Mouse (Mus musculus) ovary, adult 18-20 months (tissue): ENCODE results near the gene Gm15155.
"Not testable (repeated sequence)": the region's sequence is repeated elsewhere in the genome, so short reads cannot be mapped to it uniquely, and the experiment has no call there.

ENCODE experiments used
- DNase-seq: peaks from one replicate; pipeline ENCODE4 v3.0.0; 2022; ENCODE audit warnings: low spot score, mixed read lengths

Gm15155 gene

GRCm38 (mm10) chrX:155624341-155624841 lies at the start of gene Gm15155:
Gm15155 (plus strand) TSS chrX:155624741.
- DNase-seq: no peak

DNA sequence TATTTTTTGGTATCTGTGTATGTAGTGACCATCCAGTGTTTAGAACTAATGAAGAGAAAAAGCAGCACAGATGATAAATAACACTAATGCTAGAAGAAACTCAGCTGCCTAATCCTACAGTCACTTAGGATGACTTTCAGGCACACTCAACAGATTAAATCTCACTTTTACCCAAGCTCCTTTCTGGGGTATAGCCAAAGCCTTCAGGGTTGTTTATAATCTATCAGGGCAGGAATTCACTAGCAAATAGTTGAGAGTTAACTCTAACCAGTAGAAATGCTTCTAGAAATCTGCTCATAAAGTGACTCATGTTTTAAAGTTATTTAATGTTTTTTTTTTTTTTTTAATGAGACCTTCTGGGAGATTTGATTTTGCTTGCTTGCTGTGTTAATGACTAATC lies 44.8 kb upstream of the Gm15155 start:
- DNase-seq: no peak

DNA sequence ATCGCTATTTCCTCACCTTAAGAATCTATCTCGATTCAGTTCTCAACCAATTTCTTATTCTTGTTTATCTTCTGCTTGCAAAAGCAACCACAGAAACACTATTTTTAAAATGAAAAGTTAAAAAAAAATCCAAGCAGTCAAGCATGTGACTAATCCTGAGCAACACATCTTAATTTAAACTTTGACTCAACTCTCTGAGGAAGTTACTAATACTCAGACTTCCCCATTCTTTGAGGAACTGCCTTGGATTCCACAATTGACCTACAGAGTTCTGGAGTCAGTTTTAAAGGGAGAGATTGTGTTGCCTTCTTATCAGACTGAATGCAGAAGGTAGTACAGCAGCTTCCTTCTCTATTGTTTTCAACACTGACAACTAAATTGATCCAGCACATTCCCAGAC lies 40.0 kb upstream of the Gm15155 start:
- no peak for DNase-seq

DNA sequence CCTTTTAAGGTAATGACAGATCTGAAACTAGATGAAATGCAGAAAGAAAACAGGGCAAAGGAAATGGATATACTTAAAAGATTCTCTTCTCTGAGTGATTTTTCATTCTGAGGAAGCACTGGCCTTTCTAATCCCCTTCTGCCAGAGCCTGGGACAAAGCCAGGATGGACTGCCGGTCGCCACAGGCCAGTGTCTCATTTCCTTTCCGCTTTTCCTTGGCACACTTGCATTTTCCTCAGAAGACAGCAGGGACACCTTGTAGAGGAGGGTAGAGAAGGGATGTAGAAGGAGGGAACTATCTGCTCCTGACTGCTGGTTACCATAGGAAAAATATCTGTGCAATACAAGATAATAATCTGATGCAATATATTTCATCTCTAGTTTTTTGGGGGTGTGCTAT lies 33.1 kb upstream of the Gm15155 start:
- no peak for DNase-seq

- no peak for DNase-seq
These were observed 32.1 kb upstream of the Gm15155 start for GRCm38 (mm10) chrX:155592467-155592866.

GRCm38 (mm10) chrX:155594685-155595084 lies 29.9 kb upstream of the Gm15155 start:
- no peak for DNase-seq

GRCm38 (mm10) chrX:155596390-155596789 lies 28.2 kb upstream of the Gm15155 start:
- DNase-seq: no peak

DNA sequence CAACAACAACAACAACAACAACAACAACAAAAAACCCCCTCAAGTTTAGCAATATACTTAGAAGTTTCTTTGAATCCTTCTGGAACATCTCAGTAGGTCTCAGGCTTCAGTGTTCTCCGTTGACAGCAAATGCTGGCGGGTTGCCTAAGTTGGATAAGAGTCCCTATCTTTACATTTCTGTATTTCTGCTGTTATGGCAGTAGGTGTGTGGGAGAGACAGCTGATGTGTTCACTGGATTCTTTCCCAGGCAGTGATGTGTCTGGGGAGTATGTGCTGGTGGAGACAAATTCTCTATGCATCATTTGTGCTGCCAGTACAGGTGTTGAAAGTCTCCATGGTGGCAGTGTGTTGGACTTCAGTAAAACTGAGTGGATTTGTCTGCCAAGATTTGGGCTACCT lies 23.3 kb upstream of the Gm15155 start:
- DNase-seq: no peak

- no peak for DNase-seq
These were observed 2.0 kb upstream of the Gm15155 start for GRCm38 (mm10) chrX:155622527-155622926.

DNA sequence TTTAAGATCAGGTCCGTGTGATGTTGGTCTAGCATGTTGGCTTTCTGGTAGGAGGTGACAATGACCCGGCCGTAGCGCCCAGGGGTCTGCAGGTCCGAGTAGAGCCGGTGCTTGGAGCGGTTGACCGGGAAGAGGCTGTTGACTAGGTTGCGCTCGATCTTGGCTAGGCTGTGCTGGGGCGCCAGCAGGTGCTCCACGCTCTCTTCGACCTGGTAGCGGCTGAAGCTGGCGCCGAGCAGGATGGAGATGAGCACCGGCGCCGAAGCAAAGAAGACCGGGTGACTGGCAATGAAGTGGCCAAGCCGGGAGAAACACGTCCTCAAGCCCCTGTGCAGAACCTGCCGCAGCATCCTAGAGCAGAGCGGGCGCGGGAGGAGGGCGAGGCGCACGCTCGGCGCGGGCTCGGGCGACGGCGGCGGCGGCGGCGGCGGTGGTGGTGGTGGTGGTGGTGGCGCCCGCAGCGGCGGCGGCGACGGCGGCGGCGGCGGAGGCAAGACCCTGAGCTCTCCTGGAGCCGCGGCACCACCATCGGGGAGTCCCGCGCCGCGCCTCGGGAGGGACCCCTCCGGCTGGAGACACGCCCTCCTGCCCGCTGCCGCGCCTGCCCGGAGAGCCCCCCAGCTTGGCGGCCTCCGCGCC lies 1.5 kb upstream of the Gm15155 start:
- DNase-seq: no peak

DNA sequence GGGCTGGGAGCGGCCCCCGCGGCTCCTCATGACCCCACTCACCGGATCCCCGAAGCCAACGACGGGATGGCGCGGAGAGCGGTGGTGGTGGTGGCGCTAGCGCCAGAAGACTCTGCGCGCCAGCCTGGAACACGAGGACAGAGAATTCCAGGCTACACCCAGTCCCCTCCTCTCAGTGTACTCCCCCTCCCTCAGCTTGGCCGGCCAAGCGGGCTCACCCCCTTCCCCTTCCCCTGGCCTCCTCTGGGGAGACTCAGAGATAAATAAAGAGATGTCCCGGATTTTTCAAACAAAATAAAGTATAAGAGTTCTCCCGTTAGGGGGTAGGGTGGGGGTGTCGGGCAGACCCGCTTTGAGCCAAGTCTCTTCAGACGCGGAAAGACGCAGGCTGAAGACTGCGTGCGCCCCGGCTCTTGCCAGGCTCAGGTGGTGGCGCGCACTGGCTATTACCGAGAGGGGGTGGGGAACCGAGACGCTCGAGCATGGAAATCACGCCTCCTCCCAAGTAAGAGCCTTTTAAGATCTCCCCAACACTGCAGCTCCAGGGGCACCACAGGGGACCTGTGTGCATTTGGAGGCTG lies 750 bp upstream of the Gm15155 start, which contains the start of gene Ptchd1:
Gene Ptchd1 (minus strand): TSS at position 114 of the 581 bp plus-strand sequence.
- DNase-seq: no peak

DNA sequence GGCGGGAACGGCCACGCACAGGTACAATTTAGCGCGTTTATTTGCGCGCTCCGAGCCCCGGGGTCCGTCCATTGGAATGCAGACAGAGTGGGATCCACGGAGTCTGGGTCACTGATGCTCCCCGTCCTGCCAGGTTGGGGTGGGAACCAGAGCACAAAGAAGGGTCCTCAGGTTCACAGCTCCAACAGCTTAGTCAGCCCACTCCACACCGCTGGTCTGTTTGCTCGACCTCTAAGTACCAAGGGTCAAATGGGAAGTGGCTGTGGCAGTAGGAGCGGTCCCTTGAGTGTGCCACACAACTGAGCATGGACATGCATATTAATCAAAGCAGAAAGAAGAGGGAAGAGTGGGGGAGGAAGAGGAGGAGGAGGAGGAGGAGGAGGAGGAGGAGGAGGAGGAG lies 354 bp downstream of the Gm15155 start:
- no peak for DNase-seq

DNA sequence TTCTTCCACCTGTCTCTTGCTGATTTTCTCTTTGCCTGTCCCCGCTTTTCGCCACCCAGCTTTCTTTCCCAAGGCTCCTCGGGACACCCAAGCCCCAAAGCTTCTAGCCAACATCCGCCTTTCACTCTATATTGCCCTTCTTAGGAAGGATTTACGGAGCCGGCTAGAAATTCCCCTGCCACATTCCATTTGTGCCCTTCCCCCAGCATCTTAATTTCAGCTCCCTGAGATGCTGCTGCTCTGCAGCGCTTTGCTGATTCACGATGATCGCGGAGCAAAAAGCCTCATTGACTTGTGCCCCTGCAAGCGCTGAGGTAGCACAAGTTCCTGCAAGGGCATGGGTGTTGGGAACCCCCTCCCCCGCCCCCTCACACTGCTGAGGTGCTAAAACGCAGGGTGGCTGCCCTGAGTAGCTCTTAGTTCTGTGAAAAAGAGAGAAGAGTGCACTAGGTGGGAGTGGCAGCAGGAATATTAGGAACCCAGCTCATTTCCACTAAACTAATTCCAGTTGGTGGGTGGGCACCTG lies 1.2 kb downstream of the Gm15155 start:
- no peak for DNase-seq

- DNase-seq: no peak
These were observed 19.4 kb downstream of the Gm15155 start for GRCm38 (mm10) chrX:155643975-155644374.

DNA sequence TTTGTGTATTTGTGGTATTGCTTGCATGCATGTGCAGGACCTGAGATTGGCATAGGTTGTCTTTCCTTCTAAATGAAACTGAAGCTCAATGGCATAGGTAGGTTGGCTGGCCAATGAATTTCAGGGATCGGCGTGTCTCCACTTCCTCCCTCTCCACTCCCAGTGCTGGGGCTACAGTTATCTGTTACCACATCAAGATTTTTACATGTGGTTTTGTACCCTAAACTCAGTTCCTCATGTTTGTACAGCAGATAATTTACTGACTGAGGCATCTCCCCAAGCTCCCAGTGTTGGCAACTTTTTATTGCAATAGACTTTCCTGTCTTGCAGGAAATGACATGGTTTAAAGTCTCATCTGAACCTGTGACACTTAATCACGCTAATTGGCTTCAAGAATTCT lies 21.4 kb downstream of the Gm15155 start:
- DNase-seq: no peak

- no peak for DNase-seq
These were observed 33.4 kb downstream of the Gm15155 start for GRCm38 (mm10) chrX:155657971-155658370.

- not testable (repeated sequence) for DNase-seq
These were observed 65.9 kb downstream of the Gm15155 start for GRCm38 (mm10) chrX:155690440-155690839.

- DNase-seq: no peak
These were observed 99.6 kb downstream of the Gm15155 start for GRCm38 (mm10) chrX:155724157-155724556.

- DNase-seq: no peak
These were observed 103.8 kb downstream of the Gm15155 start for GRCm38 (mm10) chrX:155728387-155728786.

DNA sequence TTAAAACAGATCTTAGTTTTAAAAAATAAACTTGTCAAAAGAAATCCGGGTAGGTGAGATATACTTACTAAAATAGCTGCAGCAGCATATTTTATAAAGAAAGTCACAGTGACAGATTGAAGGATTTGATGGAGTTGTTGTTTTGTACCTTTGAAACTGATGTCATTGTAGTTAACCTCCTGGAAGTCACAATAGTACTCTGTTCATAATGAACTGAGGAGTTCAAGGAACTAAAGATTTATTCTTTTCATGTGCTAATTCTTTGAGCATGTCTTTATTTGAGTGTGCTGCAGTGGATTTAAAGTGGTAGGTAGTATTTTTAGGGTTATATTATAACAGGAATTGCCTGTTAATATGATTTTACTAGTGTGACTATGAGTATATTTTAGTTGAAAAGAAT lies 263.6 kb downstream of the Gm15155 start:
- DNase-seq: no peak

DNA sequence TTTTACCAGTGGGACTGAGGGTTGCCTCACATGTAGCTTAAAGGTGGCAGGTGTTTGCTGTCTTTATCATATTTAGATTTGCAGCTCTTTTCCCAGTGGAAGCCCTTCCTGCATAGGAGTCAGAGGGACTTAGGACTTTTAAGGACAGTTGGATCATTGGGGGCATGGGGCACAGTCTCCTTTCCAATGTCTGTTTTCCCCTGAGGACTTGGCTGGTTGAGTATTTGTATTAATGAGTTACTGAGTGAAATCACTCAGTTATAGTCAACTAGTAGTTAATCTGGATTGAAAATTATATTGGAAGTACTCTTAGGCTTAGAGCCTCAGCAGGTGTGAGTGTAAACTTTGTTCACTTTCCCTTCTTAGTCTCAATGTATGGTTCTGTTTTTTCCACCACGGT lies 275.5 kb downstream of the Gm15155 start:
- DNase-seq: no peak

- no peak for DNase-seq
These were observed 277.2 kb downstream of the Gm15155 start for GRCm38 (mm10) chrX:155901742-155902141.

DNA sequence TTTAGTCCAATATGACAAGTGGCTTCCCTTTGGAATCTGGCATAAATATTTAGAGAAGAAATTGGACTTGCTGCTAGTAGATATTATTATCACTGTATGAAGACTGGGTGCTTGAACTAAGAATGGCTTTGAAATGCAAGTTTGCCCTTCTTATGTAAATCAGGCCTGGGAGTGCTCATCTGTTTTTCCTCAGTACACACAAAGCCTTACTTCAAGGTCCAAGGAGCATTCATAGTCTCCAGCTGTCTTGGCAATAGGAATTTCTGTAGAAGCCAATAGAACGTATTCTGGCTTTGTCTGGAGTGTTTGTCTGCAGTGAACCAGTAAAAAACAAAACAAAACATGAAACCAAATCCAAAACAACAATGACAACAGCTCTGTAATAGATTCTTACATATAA lies 278.6 kb downstream of the Gm15155 start:
- DNase-seq: no peak

DNA sequence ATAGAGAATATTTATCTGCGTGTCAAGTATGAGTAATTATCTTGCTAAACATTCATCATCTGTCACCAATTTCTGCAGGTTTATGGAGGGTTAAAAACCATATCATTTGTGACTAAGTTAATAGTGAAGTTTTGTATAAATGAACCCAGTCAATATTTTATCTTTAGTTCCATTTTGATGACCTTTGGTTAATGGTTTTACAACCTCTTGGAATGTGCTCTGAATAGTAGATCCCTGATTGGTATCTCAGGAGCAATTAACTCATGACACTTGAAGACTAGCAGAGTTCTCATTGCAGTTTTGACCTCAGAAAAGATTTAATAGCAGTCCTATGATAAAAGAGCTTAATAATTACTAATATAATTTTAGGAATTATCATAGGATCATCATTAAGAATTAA lies 385.2 kb downstream of the Gm15155 start:
- DNase-seq: no peak
